Mouse (Mus musculus) activated CD4-positive, CD25-positive, alpha-beta regulatory T cell, adult 4 months (primary cell): ENCODE measurements around the gene Usp50. TPM values are rescaled to one million over a fixed set of nuclear protein-coding genes. Genes with fewer than 3 reads are reported as not detected.

Source experiments
- ATAC-seq: one replicate; pipeline ENCODE4 v1.8.0; 2017
- polyA plus RNA-seq, 2 experiments: library from polyadenylated mRNA; unstranded; fragments of 100-300 nt; shearing (Covaris generic); gene quantifications; one replicate each; pipeline ENCODE4 v1.2.1; 2017

Gene Usp50
- polyA plus RNA-seq = 10 to 100 TPM in 1 of 2 experiments, 1 to 10 TPM in 1; 3.5 to 12.6 TPM

GRCm38 (mm10) chr2:126783370-126783769, at the start of gene Usp50:
TSS of gene Usp50 (minus strand) at chr2:126783470.
- ATAC-seq = no peak

DNA sequence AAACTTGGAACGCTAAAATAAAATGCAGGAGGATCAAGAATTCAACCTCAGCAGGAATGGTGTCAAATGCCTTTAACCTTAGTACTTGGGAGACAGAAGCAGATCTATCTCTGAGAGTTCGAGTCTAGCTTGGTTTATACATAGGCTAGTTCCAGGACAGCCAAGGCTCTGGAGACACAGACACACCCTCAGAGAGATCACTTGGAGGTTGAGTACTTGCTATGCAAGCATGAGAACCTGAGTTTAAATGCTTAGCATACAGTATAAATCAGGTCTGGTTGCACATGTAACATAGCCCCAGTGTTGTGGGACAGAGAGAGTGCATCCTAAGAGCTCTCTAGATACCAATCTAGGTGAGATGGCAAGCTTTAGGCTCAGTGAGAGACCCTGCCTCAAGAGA, 34.1 kb upstream of the Usp50 start:
- ATAC-seq = no peak

DNA sequence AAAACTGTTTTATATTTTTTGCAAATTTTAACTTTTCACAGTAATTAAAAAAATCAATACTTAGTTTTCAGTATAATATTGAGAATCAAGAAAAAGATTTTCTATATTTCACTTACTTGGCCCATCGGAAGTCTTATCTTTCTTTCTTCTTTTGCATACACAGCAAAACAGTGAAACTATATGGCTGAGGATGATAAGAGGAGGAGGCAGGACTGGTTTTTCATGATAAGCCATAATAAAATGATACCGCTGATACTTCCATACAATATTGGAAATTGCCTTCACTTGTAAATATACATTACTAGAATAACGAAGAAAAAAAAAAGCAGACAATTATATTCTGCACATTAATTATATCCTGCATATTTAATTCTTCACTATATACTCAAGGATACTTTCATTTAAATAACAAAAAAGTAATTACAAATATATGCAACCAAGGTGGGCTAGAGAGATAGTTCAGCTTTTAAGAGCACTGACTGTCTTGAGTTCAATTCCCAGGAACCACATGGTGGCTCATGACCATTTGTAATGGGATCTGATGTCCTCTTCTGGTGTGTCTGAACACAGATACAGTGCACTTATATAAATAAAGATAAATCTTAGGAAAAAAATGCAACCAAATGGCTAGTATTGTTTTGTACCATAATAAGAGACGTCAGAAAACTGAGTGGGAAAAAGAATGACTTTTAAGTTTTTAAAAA, 33.5 kb upstream of the Usp50 start:
- no peak for ATAC-seq

- no peak for ATAC-seq
Measured at GRCm38 (mm10) chr2:126815822-126816221, 32.6 kb upstream of the Usp50 start.

GRCm38 (mm10) chr2:126801980-126802379, 18.7 kb upstream of the Usp50 start:
- no peak for ATAC-seq

GRCm38 (mm10) chr2:126798455-126798854, 15.2 kb upstream of the Usp50 start:
- ATAC-seq = no peak

DNA sequence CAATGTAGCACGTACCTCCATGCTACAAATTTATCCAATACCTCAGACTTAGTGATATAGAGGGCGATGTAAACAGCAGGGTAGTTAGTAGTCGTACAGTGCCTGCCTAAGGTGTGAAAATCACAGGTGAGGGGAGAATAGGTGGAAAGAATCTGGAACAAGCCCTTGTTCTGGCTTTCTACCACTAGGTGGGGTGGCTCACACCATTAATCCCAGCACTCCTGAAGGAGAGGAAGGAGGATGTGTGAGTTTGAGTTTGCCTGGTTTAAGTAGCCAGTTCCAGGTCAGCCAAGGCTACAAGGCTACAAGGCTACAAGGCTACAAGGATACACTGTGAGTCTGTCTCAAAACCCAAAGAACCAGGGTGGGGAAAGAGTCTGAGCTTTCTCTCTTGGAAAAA, 12.4 kb upstream of the Usp50 start:
- ATAC-seq = no peak

DNA sequence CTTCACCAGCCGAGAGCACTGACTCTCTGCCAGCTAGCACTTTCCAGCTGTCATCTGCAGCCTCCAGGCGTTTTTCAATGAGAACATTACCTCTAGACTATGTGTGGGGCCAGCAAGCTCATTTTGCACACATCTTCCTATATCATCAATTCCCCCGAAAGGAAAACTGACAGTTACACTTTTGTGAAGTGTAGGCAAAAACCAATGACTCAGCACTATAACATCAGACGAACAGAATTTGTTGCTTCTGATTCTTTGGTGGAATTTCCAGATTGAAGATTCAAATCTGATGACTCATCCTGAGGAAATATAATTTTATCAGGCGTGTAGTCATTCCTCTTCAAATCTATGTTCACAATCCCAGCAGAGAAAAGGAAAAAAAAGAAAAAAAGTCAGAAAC, 9.3 kb upstream of the Usp50 start:
- no peak for ATAC-seq

GRCm38 (mm10) chr2:126787721-126788342, 4.6 kb upstream of the Usp50 start:
- ATAC-seq = no peak

DNA sequence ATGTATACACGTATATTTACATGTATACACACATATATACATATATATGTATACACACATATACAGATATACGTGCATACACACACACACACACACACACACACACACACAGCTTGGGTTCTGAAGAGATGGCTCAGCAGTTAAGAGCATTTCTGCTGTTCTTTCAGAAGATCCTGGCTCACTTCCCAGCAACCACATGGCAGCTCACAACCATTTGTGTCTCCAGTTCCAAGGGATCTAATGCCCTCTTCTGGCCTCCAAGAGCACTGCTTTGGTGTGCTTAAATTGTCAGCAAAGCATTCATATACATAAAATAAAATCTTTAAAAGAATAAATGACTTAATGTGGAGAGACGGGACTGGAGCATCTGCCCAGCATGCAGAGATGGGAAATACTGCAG, 837 bp downstream of the Usp50 start:
- ATAC-seq = no peak

- no peak for ATAC-seq
Measured at GRCm38 (mm10) chr2:126781478-126781877, 1.8 kb downstream of the Usp50 start.

- no peak for ATAC-seq
Measured at GRCm38 (mm10) chr2:126780286-126780685, 3.0 kb downstream of the Usp50 start.

GRCm38 (mm10) chr2:126778806-126779205, 4.5 kb downstream of the Usp50 start:
- ATAC-seq = no peak

DNA sequence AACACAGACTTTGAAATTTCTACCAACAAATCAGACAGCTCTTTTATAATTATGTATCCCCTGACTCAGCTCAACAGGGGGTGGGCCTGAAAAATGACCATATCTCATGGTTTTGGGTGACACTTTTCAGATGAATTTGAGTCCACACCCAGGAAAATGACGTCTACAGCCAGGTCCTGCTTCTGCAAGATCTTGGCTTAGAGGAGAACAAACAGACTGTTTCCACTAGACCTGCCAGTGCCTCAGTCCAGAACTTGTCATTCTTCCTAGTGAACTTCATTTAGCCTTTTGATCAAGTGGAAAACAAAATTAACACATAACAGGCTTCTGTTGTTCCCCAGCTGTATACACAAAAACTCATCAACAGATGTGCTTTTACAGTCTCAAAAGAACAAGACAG, 6.9 kb downstream of the Usp50 start:
- no peak for ATAC-seq

- no peak for ATAC-seq
Measured at GRCm38 (mm10) chr2:126775951-126776350, 7.3 kb downstream of the Usp50 start.

DNA sequence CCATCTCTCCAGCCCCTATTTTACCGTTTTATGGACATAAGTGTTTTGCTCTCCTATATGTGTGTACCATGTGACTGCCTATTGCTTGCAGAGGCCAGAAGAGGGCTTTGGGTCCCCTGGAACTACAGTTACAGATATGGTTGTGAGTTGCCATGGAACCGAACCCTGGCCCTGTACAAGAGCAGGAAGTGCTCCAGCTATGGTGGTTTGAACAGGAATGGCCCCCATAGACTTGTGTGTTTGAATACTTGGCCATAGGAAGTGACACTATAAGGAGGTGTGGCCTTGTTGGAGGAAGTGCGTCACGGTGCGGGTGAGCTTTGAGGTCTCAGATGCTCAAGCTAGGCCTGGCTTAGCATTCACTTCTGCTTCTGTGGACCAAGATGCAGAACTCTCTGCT, 11.1 kb downstream of the Usp50 start:
- no peak for ATAC-seq

DNA sequence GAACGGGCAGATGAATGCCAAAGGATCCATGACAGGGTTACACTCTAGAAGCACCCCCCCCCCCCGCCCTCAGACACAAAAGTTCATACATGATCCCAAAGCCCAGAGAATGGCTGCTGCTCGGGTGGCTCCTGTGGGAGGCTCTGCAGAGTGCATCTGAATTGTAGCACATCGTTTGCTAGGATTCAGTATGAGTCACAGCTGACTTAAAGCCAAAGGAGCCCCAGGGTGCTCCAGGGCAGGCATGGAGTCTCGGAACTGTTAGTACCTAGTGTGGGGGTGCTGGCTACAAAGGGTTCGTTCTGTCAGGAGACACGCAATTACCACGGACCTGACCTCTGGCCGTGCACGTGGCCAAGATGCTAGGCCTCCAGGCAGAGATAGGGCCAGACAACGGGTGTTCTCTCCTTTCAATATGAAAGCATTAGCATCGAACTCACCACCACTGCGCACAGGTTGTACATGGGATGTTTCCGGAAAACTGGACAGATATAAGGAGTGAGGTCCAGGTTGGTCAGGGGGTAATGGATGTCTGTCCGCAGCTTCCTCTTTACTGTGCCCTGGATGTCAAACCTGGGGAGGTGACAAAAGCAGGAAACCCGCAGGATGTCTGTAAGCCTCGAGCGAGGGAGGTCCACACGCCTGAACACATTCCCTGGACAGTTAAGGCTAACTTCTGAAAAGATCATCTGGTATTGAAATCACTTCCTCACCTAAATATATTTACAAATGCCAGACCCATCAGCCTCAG, 13.7 kb downstream of the Usp50 start:
- no peak for ATAC-seq

GRCm38 (mm10) chr2:126768194-126768593, 15.1 kb downstream of the Usp50 start:
- ATAC-seq = no peak

GRCm38 (mm10) chr2:126767599-126767998, 15.7 kb downstream of the Usp50 start:
- no peak for ATAC-seq

GRCm38 (mm10) chr2:126765867-126766582, 17.2 kb downstream of the Usp50 start:
- no peak for ATAC-seq

- ATAC-seq = no peak
Measured at GRCm38 (mm10) chr2:126759351-126759750, 23.9 kb downstream of the Usp50 start.

DNA sequence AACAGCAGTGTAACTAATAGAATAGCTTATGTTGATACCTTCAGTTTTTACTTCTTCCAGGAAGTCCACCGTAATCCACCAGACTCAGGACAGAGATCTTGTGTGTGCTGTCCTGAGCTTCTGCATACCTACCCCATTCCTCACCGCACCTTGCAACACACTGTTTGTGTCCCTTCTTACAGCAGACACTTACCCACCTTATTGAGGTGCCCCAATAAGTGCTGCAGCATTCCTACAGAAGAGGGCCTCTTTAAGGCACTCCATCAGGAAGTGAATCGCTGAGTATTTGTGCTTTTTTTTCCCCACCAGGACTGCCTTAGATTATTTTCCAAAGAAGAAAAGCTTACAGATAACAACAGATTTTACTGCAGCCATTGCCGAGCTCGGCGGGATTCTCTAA, 27.6 kb downstream of the Usp50 start:
- ATAC-seq = no peak

GRCm38 (mm10) chr2:126743389-126743788, 39.9 kb downstream of the Usp50 start:
- ATAC-seq = no peak
